ENCODE assay signal across 23 mouse cellular contexts in the genomic region with DNA sequence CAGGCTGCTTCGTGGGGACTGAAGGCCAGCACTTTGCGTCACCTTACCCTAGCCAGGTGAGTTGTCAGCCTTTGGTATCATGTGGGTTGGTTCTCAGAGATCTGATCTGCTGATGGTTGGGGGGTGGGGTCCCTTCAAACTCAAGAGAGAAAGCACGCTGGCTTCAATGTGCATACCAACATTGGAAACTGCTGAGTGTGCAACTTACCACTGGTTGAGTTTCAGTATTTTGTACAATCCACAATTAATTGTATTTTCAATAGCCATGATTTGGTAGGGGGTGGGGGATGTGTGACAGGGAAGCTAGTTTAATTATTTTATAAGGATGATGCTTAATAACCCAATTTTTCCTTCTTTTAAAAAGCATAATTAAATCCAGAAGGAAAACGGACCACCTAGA. TPM values are rescaled to one million over a fixed set of nuclear protein-coding genes. Genes with fewer than 3 reads are reported as not detected.
DNase-seq lines count a peak whose midpoint lies in the region; ATAC-seq and TF ChIP-seq lines count a peak whose summit lies in the region.
"Had no signal": no experiment of that assay in that cellular context is flagged by ENCODE, and none has a peak within 500 bp of the region (broad histone marks: within the 10 kb centered on the region; RNA-seq: fewer than 3 reads in every experiment).

No protein-coding gene starts in this region.

- 0 out of 2 replicates have a peak overlapping the region, but pooled peaks have one; percentile 0 for H3K4me2 ChIP-seq in kidney, embryonic 14.5 days (replicated peaks; ENCODE audit: low read depth, low read length)
- H3K4me2 ChIP-seq in CH12.LX (ENCODE audit: insufficient read depth, low read depth, poor library complexity, severe bottlenecking) = no peak overlapping the region
- no peak overlapping the region for H3K4me2 ChIP-seq in limb, embryonic 12.5 days
- H3K4me2 ChIP-seq: forebrain, embryonic 13.5 days; hindbrain, embryonic 14.5 days had no signal

- H3K4me1 ChIP-seq in kidney, embryonic 14.5 days (ENCODE audit: control insufficient read depth, insufficient read depth, low read length) = peaks cover 6% of the 10 kb centered on the region
- H3K4me1 ChIP-seq in CH12.LX (ENCODE audit: control insufficient read depth in 1 of 2, insufficient read depth in 2 of 2) = peaks cover 0 to 49% of the 10 kb centered on the region in 2 experiments; a peak in 2 of 4 replicates
- H3K4me1 ChIP-seq in embryonic facial prominence, embryonic 10.5 days = peaks cover 35% of the 10 kb centered on the region
- H3K4me1 ChIP-seq in limb, embryonic 12.5 days (replicated peaks) = peaks cover 14% of the 10 kb centered on the region

- peaks cover 40% of the 10 kb centered on the region for H3K36me3 ChIP-seq in kidney, embryonic 14.5 days (ENCODE audit: control insufficient read depth, insufficient read depth, low read length)
- H3K36me3 ChIP-seq in CH12.LX (replicated peaks in 1 of 2; ENCODE audit: control insufficient read depth in 1 of 2, insufficient read depth in 1 of 2, low read length in 1 of 2) = peaks cover 47 to 78% of the 10 kb centered on the region in 2 experiments
- H3K36me3 ChIP-seq in embryonic facial prominence, embryonic 10.5 days (replicated peaks) = peaks cover 43% of the 10 kb centered on the region
- H3K36me3 ChIP-seq in limb, embryonic 12.5 days = peaks cover 41% of the 10 kb centered on the region

- no peak for TF ChIP-seq CTCF in CH12.LX (conservative IDR thresholded peaks at IDR 0.05 in 1 of 2, IDR thresholded peaks at IDR 0.05 in 1 of 2; ENCODE audit: low read depth in 2 of 2, low read length in 2 of 2)

- in situ Hi-C loops in CH12.LX (cut with MboI; ENCODE audit: low pct_ligation_motif_present, low pct_unique_long_range_greater_than_20kb, low sequenced_read_pairs) = no loop called here

- no peaks in the 10 kb centered on the region for H3K9me3 ChIP-seq in kidney, embryonic 14.5 days (ENCODE audit: control insufficient read depth, low read length)
- H3K9me3 ChIP-seq in CH12.LX (replicated peaks; ENCODE audit: low read length) = no peaks in the 10 kb centered on the region
- H3K9me3 ChIP-seq in embryonic facial prominence, embryonic 10.5 days = no peaks in the 10 kb centered on the region
- H3K9me3 ChIP-seq in limb, embryonic 12.5 days = no peaks in the 10 kb centered on the region
- H3K9me3 ChIP-seq: forebrain, embryonic 13.5 days; G1E had no signal

- peak overlapping the region; percentile 56 for H3K27ac ChIP-seq in kidney, embryonic 14.5 days (ENCODE audit: low read depth, low read length)
- H3K27ac ChIP-seq in CH12.LX (ENCODE audit: insufficient read depth, low read depth) = no peak overlapping the region
- peak overlapping the region; percentile 40; the same call in 1 of the 2 replicates for H3K27ac ChIP-seq in embryonic facial prominence, embryonic 10.5 days (replicated peaks)
- H3K27ac ChIP-seq in limb, embryonic 12.5 days = peak overlapping the region; percentile 45; the same call in 1 of the 2 replicates
- H3K27ac ChIP-seq: forebrain, embryonic 13.5 days; hindbrain, embryonic 14.5 days had no signal

- no peaks in the 10 kb centered on the region for H3K27me3 ChIP-seq in kidney, embryonic 14.5 days (ENCODE audit: control insufficient read depth, insufficient read depth, low read length)
- H3K27me3 ChIP-seq in CH12.LX (replicated peaks) = no peaks in the 10 kb centered on the region
- H3K27me3 ChIP-seq in embryonic facial prominence, embryonic 10.5 days (replicated peaks; ENCODE audit: low read depth, poor library complexity, severe bottlenecking) = no peaks in the 10 kb centered on the region
- H3K27me3 ChIP-seq in limb, embryonic 12.5 days = no peaks in the 10 kb centered on the region
- H3K27me3 ChIP-seq: forebrain, embryonic 13.5 days had no signal

- dilution Hi-C loops in CH12.LX (cut with MboI; ENCODE audit: extremely low pct_ligation_motif_present, extremely low pct_unique_long_range_greater_than_20kb, low sequenced_read_pairs) = no loop called here

- no peak for TF ChIP-seq RAD21 in CH12.LX (IDR thresholded peaks at IDR 0.05; ENCODE audit: low read depth, low read length)

- no peak for TF ChIP-seq EP300 in CH12.LX (IDR thresholded peaks at IDR 0.05; ENCODE audit: low read length)

- WGBS in kidney, embryonic 14.5 days = 56% methylated on average over 4 of the region's 4 CpGs
- 73% methylated on average over 4 of the region's 4 CpGs for WGBS in embryonic facial prominence, embryonic 10.5 days
- 71% methylated on average over 4 of the region's 4 CpGs for WGBS in limb, embryonic 12.5 days

- peaks cover 23% of the 10 kb centered on the region for H3K79me2 ChIP-seq in CH12.LX (replicated peaks; ENCODE audit: control insufficient read depth, extremely low read depth, insufficient read depth, poor library complexity, severe bottlenecking)

- DNase-seq in kidney, adult 18-20 months = no peak
- DNase-seq in CH12.LX (ENCODE audit: extremely low read depth) = no peak
- DNase-seq in embryonic facial prominence, embryonic 10.5 days (ENCODE audit: low spot score) = peak; percentile 19
- no peak for DNase-seq in B cell, adult 2 months
- no peak for DNase-seq in embryo, embryonic 10 days (ENCODE audit: low spot score)
- DNase-seq: adrenal gland, postnatal 10 days; cerebellum, adult 11 months; cerebellum, adult 8-10 months; cerebellum, postnatal 14 days; gastrocnemius, postnatal 36 days had no signal

- H3K9ac ChIP-seq in kidney, embryonic 14.5 days (ENCODE audit: low read depth, low read length) = peak overlapping the region; percentile 29; the same call in 1 of the 2 replicates
- no peak overlapping the region for H3K9ac ChIP-seq in CH12.LX (ENCODE audit: insufficient read depth, low read depth)
- H3K9ac ChIP-seq in limb, embryonic 12.5 days (replicated peaks) = no peak overlapping the region
- H3K9ac ChIP-seq: forebrain, embryonic 13.5 days; hindbrain, embryonic 14.5 days had no signal

- TF ChIP-seq POLR2A in CH12.LX (IDR thresholded peaks at IDR 0.05; ENCODE audit: low read depth, low read length) = no peak

- no peak overlapping the region for H3K4me3 ChIP-seq in kidney, embryonic 14.5 days (ENCODE audit: low read length)
- no peak overlapping the region for H3K4me3 ChIP-seq in CH12.LX (replicated peaks in 1 of 3; ENCODE audit: low read depth in 2 of 3, low read length in 2 of 3, poor library complexity in 1 of 3)
- H3K4me3 ChIP-seq in embryonic facial prominence, embryonic 10.5 days = no peak overlapping the region; the same call in 1 of the 2 replicates
- H3K4me3 ChIP-seq in limb, embryonic 12.5 days (replicated peaks) = no peak overlapping the region
- H3K4me3 ChIP-seq: forebrain, embryonic 13.5 days had no signal

- ATAC-seq in kidney, embryonic 14.5 days (ENCODE audit: low FRiP score, low TSS enrichment) = 0 out of 2 replicates have a peak, but pooled peaks have one; percentile 2
- no peak for ATAC-seq in limb, embryonic 12.5 days (ENCODE audit: insufficient number of reproducible peaks, insufficient read depth, low FRiP score, low TSS enrichment, low read depth)
- ATAC-seq: forebrain, embryonic 13.5 days had no signal

TF ChIP-seq in CH12.LX, 34 proteins besides CTCF, POLR2A, EP300 and RAD21:
- TF ChIP-seq MAFK (IDR thresholded peaks at IDR 0.05; ENCODE audit: insufficient replicate concordance, low read length) (peak; percentile 74), ZNF384 (IDR thresholded peaks at IDR 0.05; ENCODE audit: low read depth, low read length) (no peak)
TF ChIP-seq in CH12.LX: peak in this region for 1.

RNA-seq across cellular contexts. Expression of a gene that starts 6.2 kb away (rescaled TPM):
- 102 and 136 TPM in 2 replicates for polyA plus RNA-seq in kidney, embryonic 14.5 days (2014; fragmentation: Nextera tagmentation; extraction: Ambion mirVana)
- total RNA-seq in CH12.LX (2012; rRNA removed) = 75.7 and 84.1 TPM in 2 replicates
- total RNA-seq in CH12.LX (2014; rRNA removed) = 125 and 137 TPM in 2 replicates
- polyA plus RNA-seq in CH12.LX (2012; ENCODE audit: insufficient read length, low read depth) = 92.9 and 94.2 TPM in 2 replicates
- polyA plus RNA-seq in embryonic facial prominence, embryonic 10.5 days (2016; fragmentation: Nextera tagmentation; extraction: Ambion mirVana) = 98.8 and 102 TPM in 2 replicates
- polyA plus RNA-seq in limb, embryonic 12.5 days (2016; fragmentation: Nextera tagmentation; extraction: Ambion mirVana) = 76.7 and 78.6 TPM in 2 replicates

RNA-seq across cellular contexts. Expression of a gene that starts 6.5 kb away (rescaled TPM):
- polyA plus RNA-seq in kidney, embryonic 14.5 days (2014; fragmentation: Nextera tagmentation; extraction: Ambion mirVana) = 29.1 and 33.6 TPM in 2 replicates
- total RNA-seq in CH12.LX (2012; rRNA removed) = 44.5 and 47.6 TPM in 2 replicates
- total RNA-seq in CH12.LX (2014; rRNA removed) = 109 and 111 TPM in 2 replicates
- polyA plus RNA-seq in CH12.LX (2012; ENCODE audit: insufficient read length, low read depth) = 64.5 and 77.7 TPM in 2 replicates
- 20.1 and 21.2 TPM in 2 replicates for polyA plus RNA-seq in embryonic facial prominence, embryonic 10.5 days (2016; fragmentation: Nextera tagmentation; extraction: Ambion mirVana)
- polyA plus RNA-seq in limb, embryonic 12.5 days (2016; fragmentation: Nextera tagmentation; extraction: Ambion mirVana) = 16.2 and 18.2 TPM in 2 replicates

RNA-seq across cellular contexts. Expression of a gene that starts 50.1 kb away (rescaled TPM):
- not detected in 2 replicates for polyA plus RNA-seq in kidney, embryonic 14.5 days (2014; fragmentation: Nextera tagmentation; extraction: Ambion mirVana)
- not detected in 2 replicates for total RNA-seq in CH12.LX (2012; rRNA removed)
- not detected in 2 replicates for total RNA-seq in CH12.LX (2014; rRNA removed)
- polyA plus RNA-seq in CH12.LX (2012; ENCODE audit: insufficient read length, low read depth) = not detected in 2 replicates
- polyA plus RNA-seq in embryonic facial prominence, embryonic 10.5 days (2016; fragmentation: Nextera tagmentation; extraction: Ambion mirVana) = not detected in 2 replicates
- not detected in 2 replicates for polyA plus RNA-seq in limb, embryonic 12.5 days (2016; fragmentation: Nextera tagmentation; extraction: Ambion mirVana)
- total RNA-seq: adrenal gland, postnatal 10 days; adrenal gland, postnatal 4 days; common myeloid progenitor, adult 5-6 weeks; gastrocnemius, adult 8-10 months; gastrocnemius, postnatal 36 days; heart, postnatal 14 days; hematopoietic stem cell, adult 5-6 weeks had no signal
- polyA plus RNA-seq: brain, embryonic 14.5 days; embryonic facial prominence, embryonic 14.5 days; forebrain, embryonic 13.5 days; G1E; heart, embryonic 14.5 days; hindbrain, embryonic 14.5 days had no signal
